Mouse (Mus musculus): Measurements from ENCODE around the gene Itgav. TPM values are rescaled to one million over a fixed set of nuclear protein-coding genes. Genes with fewer than 3 reads are reported as not detected.
A peak's percentile ranks its signal among the peaks of the same experiment; 100 is the strongest.

Gene Itgav
- total and polyA plus RNA-seq, 3 experiments = 6.5 to 7.2 TPM; not detected in 1

GRCm38 (mm10) chr2:83736836-83737235 lies 12.6 kb downstream of the Itgav start:
- peaks cover 2 to 4% of the 10 kb centered on the region in 2 experiments; a peak in 3 of 4 replicates for H3K36me3 ChIP-seq (ENCODE audit: control insufficient read depth in 1 of 2, insufficient read depth in 2 of 2, low read length in 2 of 2)
- H3K4me3 ChIP-seq (ENCODE audit: control insufficient read depth in 1 of 2, insufficient read depth in 1 of 2, low read depth in 2 of 2, low read length in 2 of 2) = no peak overlapping the region
- H3K79me2 ChIP-seq (ENCODE audit: control insufficient read depth, insufficient read depth, low read length, poor library complexity) = 0 out of 2 replicates have a peak, but pooled peaks cover 2% of the 10 kb centered on the region
- H3K4me1 ChIP-seq (ENCODE audit: control insufficient read depth in 1 of 2, insufficient read depth in 2 of 2, low read length in 2 of 2) = peaks cover 0 to 3% of the 10 kb centered on the region in 2 experiments; a peak in 1 of 4 replicates
- no peaks in the 10 kb centered on the region for H3K9me3 ChIP-seq (replicated peaks; ENCODE audit: insufficient read depth, low read length)
- no peak overlapping the region for H3K27ac ChIP-seq (ENCODE audit: control insufficient read depth, low read depth, low read length)
- TF ChIP-seq CTCF (IDR thresholded peaks at IDR 0.05 in 2 of 3, conservative IDR thresholded peaks at IDR 0.05 in 1 of 3; ENCODE audit: control insufficient read depth in 1 of 3, insufficient read depth in 1 of 3, low read depth in 2 of 3, low read length in 3 of 3, poor library complexity in 1 of 3, severe bottlenecking in 1 of 3) (no peak), MAFK (IDR thresholded peaks at IDR 0.05; ENCODE audit: borderline replicate concordance, low read depth, low read length) (no peak), TCF12 (IDR thresholded peaks at IDR 0.05; ENCODE audit: low read depth, low read length) (no peak), MYC (IDR thresholded peaks at IDR 0.05; ENCODE audit: low read depth, low read length) (no peak), KAT2A (conservative IDR thresholded peaks at IDR 0.05; ENCODE audit: low read depth, low read length) (no peak)
- no peak overlapping the region for H3K9ac ChIP-seq (ENCODE audit: control insufficient read depth, low read depth, low read length, poor library complexity, severe bottlenecking)
- DNase-seq (ENCODE audit: low read depth, low spot score) = no peak
- H3K27me3 ChIP-seq (ENCODE audit: control insufficient read depth in 1 of 2, insufficient read depth in 2 of 2, low read length in 2 of 2) = no peaks in the 10 kb centered on the region

- H3K9ac ChIP-seq (ENCODE audit: control insufficient read depth, low read depth, low read length, poor library complexity, severe bottlenecking) = no peak overlapping the region
- no peaks in the 10 kb centered on the region for H3K79me2 ChIP-seq (ENCODE audit: control insufficient read depth, insufficient read depth, low read length, poor library complexity)
- no peak overlapping the region for H3K4me3 ChIP-seq (ENCODE audit: control insufficient read depth in 1 of 2, insufficient read depth in 1 of 2, low read depth in 2 of 2, low read length in 2 of 2)
- no peaks in the 10 kb centered on the region for H3K27me3 ChIP-seq (ENCODE audit: control insufficient read depth in 1 of 2, insufficient read depth in 2 of 2, low read length in 2 of 2)
- H3K36me3 ChIP-seq (ENCODE audit: control insufficient read depth in 1 of 2, insufficient read depth in 2 of 2, low read length in 2 of 2) = peaks cover 2 to 12% of the 10 kb centered on the region in 2 experiments; a peak in 3 of 4 replicates
- no peak overlapping the region for H3K27ac ChIP-seq (ENCODE audit: control insufficient read depth, low read depth, low read length)
- H3K4me1 ChIP-seq (ENCODE audit: control insufficient read depth in 1 of 2, insufficient read depth in 2 of 2, low read length in 2 of 2) = peaks cover 4 to 6% of the 10 kb centered on the region in 2 experiments
- no peaks in the 10 kb centered on the region for H3K9me3 ChIP-seq (replicated peaks; ENCODE audit: insufficient read depth, low read length)
- no peak for TF ChIP-seq ZNF384 (IDR thresholded peaks at IDR 0.05; ENCODE audit: low read depth, low read length)
- TF ChIP-seq ZKSCAN1 (IDR thresholded peaks at IDR 0.05; ENCODE audit: low read depth, low read length) = no peak
- no peak for TF ChIP-seq EP300 (IDR thresholded peaks at IDR 0.05; ENCODE audit: low read depth in 1 of 2, low read length in 2 of 2)
- TF ChIP-seq BHLHE40 (IDR thresholded peaks at IDR 0.05; ENCODE audit: borderline replicate concordance, low read depth, low read length) = no peak
- TF ChIP-seq ZMIZ1 (IDR thresholded peaks at IDR 0.05; ENCODE audit: low read depth, low read length) = no peak
- TF ChIP-seq RCOR1 (IDR thresholded peaks at IDR 0.05; ENCODE audit: low read depth, low read length) = no peak
- no peak for DNase-seq (ENCODE audit: low read depth, low spot score)
Measured at GRCm38 (mm10) chr2:83738586-83739251, 14.5 kb downstream of the Itgav start.

- Histone ChIP-seq H3K9ac (ENCODE audit: control insufficient read depth, low read depth, low read length, poor library complexity, severe bottlenecking) (no peak overlapping the region), H3K4me1 (ENCODE audit: control insufficient read depth in 1 of 2, insufficient read depth in 2 of 2, low read length in 2 of 2) (peaks cover 4 to 6% of the 10 kb centered on the region in 2 experiments), H3K4me3 (ENCODE audit: control insufficient read depth in 1 of 2, insufficient read depth in 1 of 2, low read depth in 2 of 2, low read length in 2 of 2) (no peak overlapping the region), H3K79me2 (ENCODE audit: control insufficient read depth, insufficient read depth, low read length, poor library complexity) (no peaks in the 10 kb centered on the region), H3K27me3 (ENCODE audit: control insufficient read depth in 1 of 2, insufficient read depth in 2 of 2, low read length in 2 of 2) (no peaks in the 10 kb centered on the region), H3K36me3 (ENCODE audit: control insufficient read depth in 1 of 2, insufficient read depth in 2 of 2, low read length in 2 of 2) (peaks cover 2 to 12% of the 10 kb centered on the region in 2 experiments; a peak in 3 of 4 replicates), H3K27ac (ENCODE audit: control insufficient read depth, low read depth, low read length) (no peak overlapping the region), H3K9me3 (replicated peaks; ENCODE audit: insufficient read depth, low read length) (no peaks in the 10 kb centered on the region)
- peak; percentile 37 for DNase-seq (ENCODE audit: low read depth, low spot score)
- TF ChIP-seq ZKSCAN1 (IDR thresholded peaks at IDR 0.05; ENCODE audit: low read depth, low read length) (no peak), TBP (IDR thresholded peaks at IDR 0.05; ENCODE audit: low read depth, low read length) (peak; percentile 69; the same call in 1 of the 2 replicates)
Measured at GRCm38 (mm10) chr2:83739461-83740124, 15.4 kb downstream of the Itgav start.
